Mouse (Mus musculus) adrenal gland, adult (tissue): ENCODE data around the gene Zfpl1.

ENCODE experiments used
- DNase-seq, 2 experiments: peaks; one replicate each; pipeline ENCODE4 v3.0.0; 2022 to 2023; ENCODE audit warnings: low spot score in 1 of 2; ENCODE audit not compliant: inconsistent age in 2 of 2

The Zfpl1 gene

DNA sequence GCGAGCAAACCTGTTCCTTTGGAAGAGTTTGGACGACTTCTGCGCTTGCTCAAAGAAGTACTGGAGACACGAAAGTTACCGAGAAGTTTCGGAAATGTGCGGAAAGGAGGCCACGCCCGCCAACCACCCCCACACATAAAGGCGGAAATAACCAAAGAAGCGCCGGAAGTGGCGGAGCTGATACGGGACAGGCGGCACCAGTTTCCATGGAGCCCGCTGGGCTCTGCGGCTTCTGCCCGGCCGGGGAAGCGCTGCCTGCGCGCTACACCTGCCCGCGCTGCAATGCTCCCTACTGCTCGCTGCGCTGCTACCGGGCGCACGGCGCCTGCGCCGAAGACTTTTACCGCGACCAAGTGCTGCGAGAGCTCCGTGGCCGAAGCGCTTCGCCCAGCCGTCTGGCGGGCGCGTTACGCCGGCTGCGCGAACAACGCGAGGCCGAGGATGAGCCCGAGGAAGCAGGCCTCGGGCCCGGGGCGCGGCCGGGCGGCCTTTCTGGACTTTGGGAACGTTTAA lies 23.7 kb downstream of the Zfpl1 start, which contains the start of gene Znhit2:
TSS of gene Znhit2 (plus strand) at position 172 of the 513 bp plus-strand sequence.
- DNase-seq: peak; percentile 96 to 98

GRCm38 (mm10) chr19:6058966-6059365 lies 25.8 kb downstream of the Zfpl1 start:
- no peak for DNase-seq

- DNase-seq: peak in 1 of 2 experiments; percentile 62
These were observed 26.2 kb downstream of the Zfpl1 start for GRCm38 (mm10) chr19:6058513-6058912.

GRCm38 (mm10) chr19:6057313-6058096 lies 27.3 kb downstream of the Zfpl1 start, which contains the start of the genes Mrpl49 and Fau:
TSS of gene Mrpl49 (minus strand) at chr19:6057785.
TSS of gene Fau (plus strand) at chr19:6057844.
- peak; percentile 99 to 100 for DNase-seq

- DNase-seq: no peak
These were observed 28.1 kb downstream of the Zfpl1 start for GRCm38 (mm10) chr19:6056696-6057095.

DNA sequence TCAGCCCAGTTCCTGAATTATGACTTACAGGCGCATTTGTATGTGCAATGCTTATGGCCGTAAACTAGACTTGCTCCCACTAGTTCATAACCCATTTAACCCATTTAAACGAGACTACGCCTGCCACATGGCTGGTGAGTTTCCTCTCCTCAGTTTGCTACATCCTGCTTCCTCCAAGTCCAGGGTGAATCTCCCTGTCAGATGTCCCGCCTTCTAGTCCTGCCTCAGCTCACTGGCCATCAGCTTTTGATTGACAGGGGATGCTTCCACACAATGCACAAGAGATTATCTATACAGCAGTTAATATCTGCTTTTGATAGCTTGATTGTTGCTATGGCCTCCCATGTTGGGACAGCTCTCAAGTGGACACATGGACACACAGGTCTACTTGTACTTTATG lies 30.5 kb downstream of the Zfpl1 start:
- peak in 1 of 2 experiments; percentile 40 for DNase-seq

- peak in 1 of 2 experiments; percentile 72 for DNase-seq
These were observed 32.2 kb downstream of the Zfpl1 start for GRCm38 (mm10) chr19:6052516-6052915.

DNA sequence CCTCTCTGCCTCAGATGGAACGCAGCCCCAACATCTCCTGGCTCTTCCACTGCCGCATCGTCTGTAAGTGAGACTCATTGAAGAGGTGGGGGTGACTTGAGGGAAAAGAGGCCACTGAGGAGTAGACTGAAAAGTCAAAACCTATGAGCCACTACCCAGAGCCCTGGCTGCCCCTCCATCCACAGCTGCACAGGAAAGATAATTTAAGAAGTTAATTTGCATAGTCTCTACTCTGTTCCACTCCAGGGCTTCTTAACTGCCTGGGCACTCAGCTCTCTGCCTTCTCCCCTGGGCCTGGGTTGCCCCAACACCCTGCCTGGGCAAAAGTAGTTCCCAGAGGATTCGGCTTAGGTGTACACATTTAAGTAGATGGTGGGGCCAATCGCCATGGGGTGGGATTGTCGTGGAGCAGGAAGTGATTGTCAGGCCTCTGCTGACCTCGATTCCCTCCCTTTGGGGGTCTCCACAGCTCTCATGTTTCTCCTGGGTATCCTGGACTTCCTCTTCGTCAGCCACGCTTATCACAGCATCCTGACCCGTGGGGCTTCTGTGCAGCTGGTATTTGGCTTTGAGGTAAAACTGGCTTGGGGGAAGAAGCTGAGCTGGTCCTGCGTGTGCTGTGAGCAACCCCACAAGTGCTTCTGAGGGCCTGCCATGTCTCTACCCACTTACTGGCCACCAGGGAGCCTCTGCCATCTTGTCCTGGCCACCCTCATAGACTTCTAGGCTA lies 35.9 kb downstream of the Zfpl1 start:
- DNase-seq: peak in 1 of 2 experiments; percentile 39

DNA sequence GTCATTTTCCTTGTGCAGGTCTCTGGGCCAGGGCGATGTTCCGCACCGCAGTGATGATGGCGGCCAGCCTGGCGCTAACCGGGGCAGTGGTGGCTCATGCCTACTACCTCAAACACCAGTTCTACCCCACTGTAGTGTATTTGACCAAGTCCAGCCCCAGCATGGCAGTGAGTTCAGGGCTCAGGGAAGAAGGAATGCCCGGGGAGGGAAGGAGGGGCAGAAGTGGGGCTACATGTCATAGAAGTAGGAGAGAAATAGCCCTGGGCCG lies 36.9 kb downstream of the Zfpl1 start:
- peak in 1 of 2 experiments; percentile 65 for DNase-seq

- peak in 1 of 2 experiments; percentile 68 for DNase-seq
These were observed 37.4 kb downstream of the Zfpl1 start for GRCm38 (mm10) chr19:6047154-6047898.

DNA sequence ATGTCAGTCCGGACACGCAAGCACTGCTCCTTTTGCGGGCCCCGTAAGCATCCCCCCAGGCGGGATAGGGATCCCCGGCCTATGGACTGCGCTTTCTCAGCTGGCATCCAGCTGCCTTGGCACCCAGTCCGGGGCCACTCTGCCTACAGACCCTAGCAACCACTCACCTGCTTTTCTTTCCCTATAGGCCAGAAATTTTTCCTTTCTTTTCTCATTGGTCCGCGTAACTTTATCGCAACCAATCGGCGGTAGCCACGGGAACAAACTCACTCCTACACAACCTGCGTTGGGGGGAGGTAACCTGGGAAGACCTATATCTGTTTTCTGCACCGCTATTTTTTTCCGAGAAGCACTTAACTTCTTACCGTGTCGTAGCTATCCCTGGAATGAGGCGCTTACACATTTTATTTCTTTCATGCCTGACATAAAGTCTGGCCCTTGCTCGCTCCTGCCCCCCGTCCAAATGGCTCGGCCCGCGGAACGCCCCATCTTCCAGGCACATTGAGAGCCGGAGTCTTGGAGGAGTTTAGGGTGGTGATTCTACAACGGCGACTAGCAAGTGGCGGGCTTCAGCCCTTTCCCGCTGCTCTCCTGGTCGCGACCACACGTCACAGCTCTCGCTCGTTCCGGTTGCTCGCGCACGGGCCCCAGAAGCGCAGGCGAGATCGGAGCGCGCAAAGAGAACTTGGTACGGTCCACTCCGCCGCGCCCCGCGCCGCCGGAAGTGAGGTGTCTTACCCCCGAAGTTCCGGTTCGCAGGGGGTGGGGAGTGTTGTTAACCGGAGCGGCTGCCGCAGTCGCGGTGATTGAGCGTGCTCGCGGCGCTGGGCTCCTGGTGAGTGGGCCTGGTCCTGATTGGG lies 38.2 kb downstream of the Zfpl1 start, which contains the start of gene Syvn1:
TSS of gene Syvn1 (plus strand) at position 283 of the 860 bp plus-strand sequence.
- peak; percentile 93 to 97 for DNase-seq

- DNase-seq: peak in 1 of 2 experiments; percentile 54
These were observed 39.1 kb downstream of the Zfpl1 start for GRCm38 (mm10) chr19:6045366-6046293.

DNA sequence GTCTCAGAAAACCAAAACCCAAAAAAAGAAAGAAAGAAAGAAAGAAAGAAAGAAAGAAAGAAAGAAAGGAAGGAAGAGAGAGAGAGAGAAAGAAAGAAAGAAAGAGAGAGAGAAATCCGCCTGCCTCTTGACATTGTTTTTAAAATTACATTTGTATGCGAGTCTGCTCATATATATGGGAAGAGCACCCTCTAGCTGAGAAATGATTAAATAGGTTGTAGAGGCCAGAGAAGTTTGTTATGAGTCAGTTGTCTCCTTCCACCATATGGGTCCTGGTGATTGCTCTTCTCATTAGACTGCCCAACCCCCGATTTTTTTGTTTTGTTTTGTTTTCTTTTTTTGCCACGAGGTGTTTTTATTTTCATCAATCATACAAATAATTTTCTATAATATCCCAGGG lies 40.7 kb downstream of the Zfpl1 start:
- DNase-seq: peak in 1 of 2 experiments; percentile 41

DNA sequence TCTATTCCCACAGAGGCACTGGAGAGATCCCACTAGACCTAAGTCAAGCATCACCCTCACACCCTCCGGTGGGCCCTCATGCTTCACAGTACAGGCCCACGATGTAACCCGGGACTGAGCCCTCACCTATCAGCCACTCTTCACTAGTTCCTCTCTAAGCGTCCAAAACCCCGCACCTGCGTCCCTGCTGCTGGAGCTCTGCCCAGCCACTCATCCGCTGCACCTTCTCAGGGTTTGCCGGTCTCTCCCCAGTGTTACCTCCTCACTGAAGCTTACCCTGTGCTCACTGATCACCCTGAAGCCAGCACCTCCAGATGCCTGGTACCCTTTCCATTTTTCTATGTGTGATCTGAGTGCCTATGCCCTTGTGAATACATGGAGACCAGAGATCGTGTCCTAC lies 42.5 kb downstream of the Zfpl1 start:
- DNase-seq: peak in 1 of 2 experiments; percentile 24

DNA sequence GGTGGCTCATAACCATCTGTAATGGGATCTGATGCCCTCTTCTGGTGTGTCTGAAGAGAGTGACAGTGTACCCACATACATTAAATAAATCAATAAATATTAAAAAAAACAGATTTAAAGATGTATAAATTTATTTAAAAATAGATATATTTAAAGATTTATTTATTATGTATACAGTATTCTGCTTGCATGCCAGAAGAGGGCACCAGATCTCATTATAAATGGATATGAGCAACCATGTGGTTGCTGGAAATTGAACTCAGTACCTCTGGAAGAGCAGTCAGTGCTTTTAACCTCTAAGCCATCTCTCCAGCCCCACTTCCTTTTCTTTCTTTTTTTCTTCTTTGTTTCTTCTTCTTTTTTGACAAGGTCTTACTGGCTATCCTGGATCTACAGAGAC lies 44.8 kb downstream of the Zfpl1 start:
- no peak for DNase-seq

DNA sequence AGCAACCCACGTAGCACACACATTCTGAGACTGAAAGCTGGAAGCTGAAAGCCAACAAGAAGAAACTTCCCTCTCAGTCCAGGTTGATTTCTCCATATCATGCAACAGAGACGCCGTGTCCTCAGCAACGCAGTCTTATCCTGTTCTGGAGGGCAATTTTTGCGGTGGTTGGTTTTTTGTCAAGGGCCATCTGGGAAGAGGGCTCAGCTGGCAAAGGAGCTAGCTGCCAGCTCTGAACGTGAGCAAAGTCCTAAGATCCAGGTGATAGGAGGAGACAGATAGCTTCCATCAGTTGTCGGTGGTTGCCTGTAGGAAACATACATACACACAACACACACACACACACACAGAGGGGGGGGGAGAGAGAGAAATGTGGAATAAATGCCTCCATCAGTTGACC lies 46.4 kb downstream of the Zfpl1 start:
- DNase-seq: no peak

DNA sequence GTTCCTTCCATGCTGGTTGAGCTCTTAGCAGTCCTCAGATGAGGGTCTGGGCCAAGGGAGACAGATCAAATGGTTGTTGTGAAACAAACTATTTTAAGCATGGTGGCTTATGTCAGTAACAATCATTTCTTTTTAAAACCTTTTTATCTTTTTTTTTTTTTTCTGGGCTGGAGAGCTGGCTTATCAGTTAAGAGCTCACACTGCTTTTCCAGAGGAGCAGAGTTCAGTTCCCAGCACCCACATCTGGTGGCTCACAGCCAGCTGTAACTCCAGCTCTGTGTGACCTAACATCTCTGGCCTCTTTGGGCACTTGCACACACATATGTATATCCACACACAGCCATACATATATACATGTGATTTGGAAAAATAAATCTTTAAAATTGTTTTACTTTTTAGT lies 47.1 kb downstream of the Zfpl1 start:
- DNase-seq: no peak

DNA sequence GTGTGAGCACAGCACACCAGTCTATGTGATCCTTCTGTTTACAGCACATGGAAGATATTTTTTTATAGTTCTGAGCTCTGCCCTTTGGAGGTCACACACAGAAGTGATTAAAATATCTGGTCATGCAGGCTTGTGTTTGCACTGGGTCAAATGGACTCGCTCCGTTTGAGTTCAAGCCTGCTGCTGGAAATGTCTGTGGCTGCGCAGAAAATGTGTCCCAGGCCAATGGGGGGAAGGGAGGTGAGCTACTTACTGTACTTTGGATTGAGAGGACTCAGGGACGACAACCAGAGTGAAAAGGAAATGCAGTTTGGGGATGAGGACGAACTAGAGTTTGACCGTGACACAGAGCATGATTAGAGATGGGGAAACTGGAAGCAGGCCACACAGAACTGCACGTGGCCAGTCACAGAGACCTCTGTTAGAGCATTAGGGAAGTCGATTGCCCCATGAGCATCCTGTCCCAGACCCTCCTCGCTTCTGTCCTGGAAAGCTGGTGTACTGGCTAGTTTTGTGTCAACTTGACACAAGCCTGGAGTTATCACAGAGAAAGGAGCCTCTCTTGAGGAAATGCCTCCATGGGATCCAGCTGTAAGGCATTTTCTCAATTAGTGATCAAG lies 48.7 kb downstream of the Zfpl1 start:
- DNase-seq: no peak
